Mouse (Mus musculus): ENCODE data around the gene Rorc. TPM values are rescaled to one million over a fixed set of nuclear protein-coding genes. Genes with fewer than 3 reads are reported as not detected.

Rorc gene
- polyA plus RNA-seq, 1 experiment from 2014 or later = 4.7 TPM

- ATAC-seq (ENCODE audit: insufficient read depth) (no peak), DNase-seq (no peak)
- TF ChIP-seq CTCF (IDR thresholded peaks at IDR 0.05; ENCODE audit: low read depth) = no peak
- H3K9me3 ChIP-seq (ENCODE audit: low read depth, low read length) = no peaks in the 10 kb centered on the region
- H3K4me3 ChIP-seq (ENCODE audit: low read depth, low read length) = no peak overlapping the region
- H3K4me2 ChIP-seq = no peak overlapping the region
- peaks cover 13% of the 10 kb centered on the region for H3K27me3 ChIP-seq (ENCODE audit: insufficient read depth, low read length)
- no peaks in the 10 kb centered on the region for H3K36me3 ChIP-seq (ENCODE audit: insufficient read depth)
- no peak overlapping the region for H3K9ac ChIP-seq
- peaks cover 2% of the 10 kb centered on the region; the same call in 1 of the 2 replicates for H3K4me1 ChIP-seq (ENCODE audit: insufficient read depth)
- no peak overlapping the region for H3K27ac ChIP-seq (ENCODE audit: low read depth)
- 49% methylated on average over 6 of the region's 6 CpGs for WGBS
Observed at GRCm38 (mm10) chr3:94368631-94369030, 4.0 kb upstream of the Rorc start.

GRCm38 (mm10) chr3:94369709-94370108 lies 2.9 kb upstream of the Rorc start:
- TF ChIP-seq CTCF (IDR thresholded peaks at IDR 0.05; ENCODE audit: low read depth) = no peak
- Histone ChIP-seq H3K9ac (no peak overlapping the region), H3K27ac (ENCODE audit: low read depth) (no peak overlapping the region), H3K4me2 (no peak overlapping the region), H3K4me1 (ENCODE audit: insufficient read depth) (no peaks in the 10 kb centered on the region), H3K9me3 (ENCODE audit: low read depth, low read length) (no peaks in the 10 kb centered on the region), H3K27me3 (ENCODE audit: insufficient read depth, low read length) (peaks cover 2% of the 10 kb centered on the region), H3K4me3 (ENCODE audit: low read depth, low read length) (no peak overlapping the region), H3K36me3 (ENCODE audit: insufficient read depth) (no peaks in the 10 kb centered on the region)
- ATAC-seq (ENCODE audit: insufficient read depth) (no peak), DNase-seq (no peak)
- 52% methylated on average over 2 of the region's 2 CpGs for WGBS

- Histone ChIP-seq H3K9me3 (ENCODE audit: low read depth, low read length) (no peaks in the 10 kb centered on the region), H3K9ac (no peak overlapping the region), H3K27me3 (ENCODE audit: insufficient read depth, low read length) (no peaks in the 10 kb centered on the region), H3K4me1 (ENCODE audit: insufficient read depth) (no peaks in the 10 kb centered on the region), H3K4me2 (peak overlapping the region; percentile 47), H3K36me3 (ENCODE audit: insufficient read depth) (no peaks in the 10 kb centered on the region), H3K4me3 (ENCODE audit: low read depth, low read length) (peak overlapping the region; percentile 15; the same call in 1 of the 2 replicates), H3K27ac (ENCODE audit: low read depth) (no peak overlapping the region)
- 2% methylated on average over 11 of the region's 11 CpGs for WGBS
- ATAC-seq (ENCODE audit: insufficient read depth) = peak; percentile 45
- no peak for TF ChIP-seq CTCF (IDR thresholded peaks at IDR 0.05; ENCODE audit: low read depth)
- peak; percentile 83 for DNase-seq
Observed at GRCm38 (mm10) chr3:94371637-94372036, 957 bp upstream of the Rorc start.

- no peaks in the 10 kb centered on the region for H3K9me3 ChIP-seq (ENCODE audit: low read depth, low read length)
- peak overlapping the region; percentile 15; the same call in 1 of the 2 replicates for H3K4me3 ChIP-seq (ENCODE audit: low read depth, low read length)
- no peaks in the 10 kb centered on the region for H3K4me1 ChIP-seq (ENCODE audit: insufficient read depth)
- H3K27me3 ChIP-seq (ENCODE audit: insufficient read depth, low read length) = no peaks in the 10 kb centered on the region
- peak overlapping the region; percentile 47 for H3K4me2 ChIP-seq
- no peak overlapping the region for H3K27ac ChIP-seq (ENCODE audit: low read depth)
- no peaks in the 10 kb centered on the region for H3K36me3 ChIP-seq (ENCODE audit: insufficient read depth)
- DNase-seq = no peak
- no peak for TF ChIP-seq CTCF (IDR thresholded peaks at IDR 0.05; ENCODE audit: low read depth)
- no peak for ATAC-seq (ENCODE audit: insufficient read depth)
- WGBS = 4% methylated on average over 3 of the region's 3 CpGs
- H3K9ac ChIP-seq = no peak overlapping the region
Observed at GRCm38 (mm10) chr3:94372038-94372437, 556 bp upstream of the Rorc start.

GRCm38 (mm10) chr3:94373090-94373489 lies 496 bp downstream of the Rorc start:
- Histone ChIP-seq H3K36me3 (ENCODE audit: insufficient read depth) (no peaks in the 10 kb centered on the region), H3K4me3 (ENCODE audit: low read depth, low read length) (peak overlapping the region; percentile 23; the same call in 1 of the 2 replicates), H3K4me2 (peak overlapping the region; percentile 51), H3K27me3 (ENCODE audit: insufficient read depth, low read length) (no peaks in the 10 kb centered on the region), H3K4me1 (ENCODE audit: insufficient read depth) (no peaks in the 10 kb centered on the region), H3K9me3 (ENCODE audit: low read depth, low read length) (no peaks in the 10 kb centered on the region), H3K9ac (no peak overlapping the region), H3K27ac (ENCODE audit: low read depth) (peak overlapping the region; percentile 62)
- DNase-seq (peak; percentile 38), ATAC-seq (ENCODE audit: insufficient read depth) (peak; percentile 59)
- no peak for TF ChIP-seq CTCF (IDR thresholded peaks at IDR 0.05; ENCODE audit: low read depth)
- 2% methylated on average over 10 of the region's 10 CpGs for WGBS

- 1% methylated on average over 5 of the region's 5 CpGs for WGBS
- Histone ChIP-seq H3K4me1 (ENCODE audit: insufficient read depth) (no peaks in the 10 kb centered on the region), H3K36me3 (ENCODE audit: insufficient read depth) (no peaks in the 10 kb centered on the region), H3K4me2 (peak overlapping the region; percentile 51), H3K4me3 (ENCODE audit: low read depth, low read length) (peak overlapping the region; percentile 23; the same call in 1 of the 2 replicates), H3K27me3 (ENCODE audit: insufficient read depth, low read length) (no peaks in the 10 kb centered on the region), H3K27ac (ENCODE audit: low read depth) (peak overlapping the region; percentile 62), H3K9me3 (ENCODE audit: low read depth, low read length) (no peaks in the 10 kb centered on the region), H3K9ac (no peak overlapping the region)
- ATAC-seq (ENCODE audit: insufficient read depth) (peak; percentile 55), DNase-seq (peak; percentile 55)
- no peak for TF ChIP-seq CTCF (IDR thresholded peaks at IDR 0.05; ENCODE audit: low read depth)
Observed at GRCm38 (mm10) chr3:94373597-94374011, 1.0 kb downstream of the Rorc start.

- TF ChIP-seq CTCF (IDR thresholded peaks at IDR 0.05; ENCODE audit: low read depth) = no peak
- Histone ChIP-seq H3K4me2 (no peak overlapping the region), H3K4me1 (ENCODE audit: insufficient read depth) (no peaks in the 10 kb centered on the region), H3K36me3 (ENCODE audit: insufficient read depth) (no peaks in the 10 kb centered on the region), H3K4me3 (ENCODE audit: low read depth, low read length) (no peak overlapping the region), H3K27me3 (ENCODE audit: insufficient read depth, low read length) (no peaks in the 10 kb centered on the region), H3K9ac (no peak overlapping the region), H3K27ac (ENCODE audit: low read depth) (no peak overlapping the region), H3K9me3 (ENCODE audit: low read depth, low read length) (no peaks in the 10 kb centered on the region)
- DNase-seq (no peak), ATAC-seq (ENCODE audit: insufficient read depth) (no peak)
Observed at GRCm38 (mm10) chr3:94374636-94375035, 2.0 kb downstream of the Rorc start.

GRCm38 (mm10) chr3:94375146-94375545 lies 2.6 kb downstream of the Rorc start:
- H3K9me3 ChIP-seq (ENCODE audit: low read depth, low read length) = no peaks in the 10 kb centered on the region
- H3K4me1 ChIP-seq (ENCODE audit: insufficient read depth) = no peaks in the 10 kb centered on the region
- WGBS = 63% methylated on average over 2 of the region's 2 CpGs
- no peaks in the 10 kb centered on the region for H3K36me3 ChIP-seq (ENCODE audit: insufficient read depth)
- H3K27ac ChIP-seq (ENCODE audit: low read depth) = no peak overlapping the region
- TF ChIP-seq CTCF (IDR thresholded peaks at IDR 0.05; ENCODE audit: low read depth) = no peak
- H3K4me3 ChIP-seq (ENCODE audit: low read depth, low read length) = no peak overlapping the region
- no peak overlapping the region for H3K9ac ChIP-seq
- DNase-seq = no peak
- ATAC-seq (ENCODE audit: insufficient read depth) = no peak
- no peaks in the 10 kb centered on the region for H3K27me3 ChIP-seq (ENCODE audit: insufficient read depth, low read length)
- H3K4me2 ChIP-seq = no peak overlapping the region

Measured in lung, embryonic 14.5 days (tissue).